Mouse (Mus musculus) CH12.LX (cell line): ENCODE measurements around the gene Ears2. TPM values are rescaled to one million over a fixed set of nuclear protein-coding genes. Genes with fewer than 3 reads are reported as not detected.
A peak's percentile ranks its signal among the peaks of the same experiment; 100 is the strongest.

Source experiments
- DNase-seq: peaks from one replicate; pipeline ENCODE4 v3.0.0-alpha.2; 2013; ENCODE audit errors: extremely low read depth
- H3K27ac ChIP-seq: 2 replicates; pipeline ENCODE4 v1.5.1; 2012; ENCODE audit warnings: low read depth, mild to moderate bottlenecking, control low read depth, moderate library complexity; ENCODE audit not compliant: insufficient read depth
- H3K27me3 ChIP-seq: replicated peaks from 2 replicates; pipeline ENCODE3; 2012; ENCODE audit warnings: inconsistent platforms
- H3K36me3 ChIP-seq, 2 experiments: replicated peaks in 1 of 2; 2 replicates each; pipeline versions ENCODE3 to v1.6.1; 2012; ENCODE audit warnings: inconsistent platforms in 1 of 2, low read length in 1 of 2, mild to moderate bottlenecking in 1 of 2, mixed read lengths in 1 of 2, moderate library complexity in 1 of 2; ENCODE audit not compliant: control insufficient read depth in 1 of 2, insufficient read depth in 1 of 2
- H3K4me1 ChIP-seq, 2 experiments: 2 replicates each; pipeline ENCODE4 v1.6.1; 2012; ENCODE audit warnings: inconsistent platforms in 1 of 2, moderate library complexity in 1 of 2; ENCODE audit not compliant: insufficient read depth in 2 of 2, control insufficient read depth in 1 of 2
- H3K4me2 ChIP-seq: 2 replicates; pipeline ENCODE4 v1.6.1; 2012; ENCODE audit warnings: low read depth, mild to moderate bottlenecking, control low read depth; ENCODE audit not compliant: poor library complexity, insufficient read depth, severe bottlenecking
- H3K4me3 ChIP-seq, 3 experiments: fragments of 150-350 bp in 1 of 3; sonication (generic) in 1 of 3; replicated peaks in 1 of 3; 2 replicates each; pipeline versions ENCODE3 to v1.5.1; 2011 to 2012; ENCODE audit warnings: low read depth in 2 of 3, low read length in 2 of 3, mild to moderate bottlenecking in 2 of 3, moderate library complexity in 2 of 3, control low read depth in 1 of 3, improper control_type of control experiment in 1 of 3, inconsistent platforms in 1 of 3, mixed read lengths in 1 of 3; ENCODE audit not compliant: poor library complexity in 1 of 3
- H3K79me2 ChIP-seq: replicated peaks from 2 replicates; pipeline ENCODE4 v1.6.1; 2012; ENCODE audit warnings: mild to moderate bottlenecking, moderate library complexity; ENCODE audit not compliant: control insufficient read depth, poor library complexity, insufficient read depth, severe bottlenecking; ENCODE audit errors: extremely low read depth
- H3K9ac ChIP-seq: 2 replicates; pipeline ENCODE4 v1.6.1; 2012; ENCODE audit warnings: low read depth, mild to moderate bottlenecking, control low read depth, moderate library complexity; ENCODE audit not compliant: insufficient read depth
- H3K9me3 ChIP-seq: replicated peaks from 2 replicates; pipeline ENCODE3; 2012; ENCODE audit warnings: low read length, inconsistent platforms, mixed read lengths
- BHLHE40 ChIP-seq: IDR thresholded peaks from 2 replicates; pipeline ENCODE4 v1.6.1; 2011; ENCODE audit warnings: mild to moderate bottlenecking, low read depth, low read length, improper control_type of control experiment
- CHD1 ChIP-seq: IDR thresholded peaks from 2 replicates; pipeline ENCODE4 v1.6.1; 2012; ENCODE audit warnings: low read depth, low read length, improper control_type of control experiment, inconsistent platforms
- CHD2 ChIP-seq: IDR thresholded peaks from 2 replicates; pipeline ENCODE4 v1.6.1; 2011; ENCODE audit warnings: low read length, improper control_type of control experiment
- CTCF ChIP-seq, 2 experiments: IDR thresholded peaks in 1 of 2; conservative IDR thresholded peaks in 1 of 2; 2 replicates each; pipeline ENCODE4 v1.5.1; 2011 to 2012; ENCODE audit warnings: low read depth in 2 of 2, low read length in 2 of 2, improper control_type of control experiment in 1 of 2, inconsistent platforms in 1 of 2, mild to moderate bottlenecking in 1 of 2, moderate library complexity in 1 of 2
- E2F4 ChIP-seq: IDR thresholded peaks from 2 replicates; pipeline ENCODE4 v1.6.1; 2011; ENCODE audit warnings: low read depth, low read length, improper control_type of control experiment; ENCODE audit not compliant: insufficient replicate concordance
- ELF1 ChIP-seq: IDR thresholded peaks from 2 replicates; pipeline ENCODE4 v1.6.1; 2014; ENCODE audit warnings: low read depth, mild to moderate bottlenecking, inconsistent platforms, low read length, improper control_type of control experiment
- EP300 ChIP-seq: IDR thresholded peaks from 2 replicates; pipeline ENCODE4 v1.6.1; 2011; ENCODE audit warnings: low read length, improper control_type of control experiment
- ETS1 ChIP-seq: conservative IDR thresholded peaks from 2 replicates; pipeline ENCODE4 v1.6.1; 2012; ENCODE audit warnings: low read depth, mild to moderate bottlenecking, inconsistent platforms, low read length, improper control_type of control experiment, moderate library complexity
- GABPA ChIP-seq: IDR thresholded peaks from 2 replicates; pipeline ENCODE4 v1.6.1; 2012; ENCODE audit warnings: low read depth, low read length, improper control_type of control experiment, inconsistent platforms; ENCODE audit not compliant: insufficient replicate concordance
- HCFC1 ChIP-seq: IDR thresholded peaks from 2 replicates; pipeline ENCODE4 v1.6.1; 2012; ENCODE audit warnings: low read depth, mild to moderate bottlenecking, inconsistent platforms, low read length, improper control_type of control experiment
- IRF4 ChIP-seq: IDR thresholded peaks from 2 replicates; pipeline ENCODE4 v1.6.1; 2014; ENCODE audit warnings: low read depth, mild to moderate bottlenecking, inconsistent platforms, low read length, improper control_type of control experiment
- JUN ChIP-seq: IDR thresholded peaks from 2 replicates; pipeline ENCODE4 v1.6.1; 2011; ENCODE audit warnings: low read depth, mild to moderate bottlenecking, low read length, improper control_type of control experiment, moderate library complexity; ENCODE audit not compliant: insufficient read depth
- JUND ChIP-seq: conservative IDR thresholded peaks from 2 replicates; pipeline ENCODE4 v1.6.1; 2011; ENCODE audit warnings: low read depth, low read length, improper control_type of control experiment
- KAT2A ChIP-seq: IDR thresholded peaks from 2 replicates; pipeline ENCODE4 v1.6.1; 2012; ENCODE audit warnings: low read length, improper control_type of control experiment, inconsistent platforms; ENCODE audit not compliant: insufficient replicate concordance
- MAFK ChIP-seq: IDR thresholded peaks from 2 replicates; pipeline ENCODE4 v1.6.1; 2011; ENCODE audit warnings: low read length, improper control_type of control experiment; ENCODE audit not compliant: insufficient replicate concordance
- MAX ChIP-seq: IDR thresholded peaks from 2 replicates; pipeline ENCODE4 v1.6.1; 2011; ENCODE audit warnings: low read length, improper control_type of control experiment
- MAZ ChIP-seq: IDR thresholded peaks from 2 replicates; pipeline ENCODE4 v1.6.1; 2012; ENCODE audit warnings: low read depth, mild to moderate bottlenecking, inconsistent platforms, low read length, improper control_type of control experiment, moderate library complexity
- MEF2A ChIP-seq: IDR thresholded peaks from 2 replicates; pipeline ENCODE4 v1.6.1; 2014; ENCODE audit warnings: low read depth, mild to moderate bottlenecking, inconsistent platforms, low read length, improper control_type of control experiment, borderline replicate concordance
- MXI1 ChIP-seq: IDR thresholded peaks from 2 replicates; pipeline ENCODE4 v1.6.1; 2011; ENCODE audit warnings: mild to moderate bottlenecking, low read depth, low read length, improper control_type of control experiment
- MYC ChIP-seq: IDR thresholded peaks from 2 replicates; pipeline ENCODE4 v1.6.1; 2011; ENCODE audit warnings: low read depth, mild to moderate bottlenecking, improper control_type of control experiment, low read length
- NELFE ChIP-seq: IDR thresholded peaks from 2 replicates; pipeline ENCODE4 v1.6.1; 2011; ENCODE audit warnings: low read depth, low read length, improper control_type of control experiment
- NRF1 ChIP-seq: IDR thresholded peaks from 2 replicates; pipeline ENCODE4 v1.6.1; 2014; ENCODE audit warnings: low read depth, mild to moderate bottlenecking, inconsistent platforms, low read length, improper control_type of control experiment, moderate library complexity
- PAX5 ChIP-seq: IDR thresholded peaks from 2 replicates; pipeline ENCODE4 v1.6.1; 2012; ENCODE audit warnings: low read length, inconsistent platforms, mixed read lengths
- POLR2A ChIP-seq: IDR thresholded peaks from 2 replicates; pipeline ENCODE4 v1.6.1; 2011; ENCODE audit warnings: low read depth, mild to moderate bottlenecking, improper control_type of control experiment, low read length
- POLR2AphosphoS2 ChIP-seq: IDR thresholded peaks from 2 replicates; pipeline ENCODE4 v1.6.1; 2011; ENCODE audit warnings: low read depth, low read length, improper control_type of control experiment
- RAD21 ChIP-seq: IDR thresholded peaks from 2 replicates; pipeline ENCODE4 v1.6.1; 2011; ENCODE audit warnings: low read depth, mild to moderate bottlenecking, low read length, improper control_type of control experiment, moderate library complexity
- RCOR1 ChIP-seq: conservative IDR thresholded peaks from 2 replicates; pipeline ENCODE4 v1.6.1; 2012; ENCODE audit warnings: low read depth, mild to moderate bottlenecking, inconsistent platforms, low read length, improper control_type of control experiment
- SIN3A ChIP-seq: IDR thresholded peaks from 2 replicates; pipeline ENCODE4 v1.6.1; 2012; ENCODE audit warnings: low read length, improper control_type of control experiment, inconsistent platforms
- SMC3 ChIP-seq: IDR thresholded peaks from 2 replicates; pipeline ENCODE4 v1.6.1; 2011; ENCODE audit warnings: low read depth, low read length, improper control_type of control experiment
- TBP ChIP-seq: conservative IDR thresholded peaks from 2 replicates; pipeline ENCODE4 v1.6.1; 2011; ENCODE audit warnings: low read depth, low read length, improper control_type of control experiment
- TCF12 ChIP-seq: IDR thresholded peaks from 2 replicates; pipeline ENCODE4 v1.6.1; 2014; ENCODE audit warnings: low read depth, mild to moderate bottlenecking, inconsistent platforms, low read length, improper control_type of control experiment
- UBTF ChIP-seq: IDR thresholded peaks from 2 replicates; pipeline ENCODE4 v1.6.1; 2012; ENCODE audit warnings: low read depth, mild to moderate bottlenecking, inconsistent platforms, low read length, improper control_type of control experiment, moderate library complexity
- USF1 ChIP-seq: IDR thresholded peaks from 2 replicates; pipeline ENCODE4 v1.6.1; 2014; ENCODE audit warnings: low read depth, mild to moderate bottlenecking, inconsistent platforms, low read length, improper control_type of control experiment
- USF2 ChIP-seq: conservative IDR thresholded peaks from 2 replicates; pipeline ENCODE4 v1.6.1; 2011; ENCODE audit warnings: low read depth, low read length, improper control_type of control experiment
- ZC3H11A ChIP-seq: IDR thresholded peaks from 2 replicates; pipeline ENCODE4 v1.6.1; 2012; ENCODE audit warnings: low read depth, mild to moderate bottlenecking, inconsistent platforms, low read length, improper control_type of control experiment
- ZKSCAN1 ChIP-seq: IDR thresholded peaks from 2 replicates; pipeline ENCODE4 v1.6.1; 2012; ENCODE audit warnings: low read depth, inconsistent platforms, low read length, improper control_type of control experiment, borderline replicate concordance
- ZMIZ1 ChIP-seq: IDR thresholded peaks from 2 replicates; pipeline ENCODE4 v1.6.1; 2012; ENCODE audit warnings: low read depth, mild to moderate bottlenecking, inconsistent platforms, low read length, improper control_type of control experiment
- ZNF384 ChIP-seq: IDR thresholded peaks from 2 replicates; pipeline ENCODE4 v1.6.1; 2012; ENCODE audit warnings: low read depth, low read length, improper control_type of control experiment, inconsistent platforms
- dilution Hi-C: fragments of 300-500 bp; cut with MboI; formaldehyde crosslinking; loops from 2 replicates; pipeline ENCODE4 v1.14.3; 2020; ENCODE audit warnings: low sequenced_read_pairs; ENCODE audit not compliant: extremely low pct_unique_long_range_greater_than_20kb, extremely low pct_ligation_motif_present
- in situ Hi-C: fragments of 300-500 bp; cut with MboI; formaldehyde crosslinking; loops from 3 replicates; pipeline ENCODE4 v1.14.3; 2019; ENCODE audit warnings: low sequenced_read_pairs, low pct_ligation_motif_present, low pct_unique_long_range_greater_than_20kb, mixed read lengths
- polyA plus RNA-seq: library from polyadenylated mRNA; unstranded; fragments of >175 nt; gene quantifications from 2 replicates; pipeline ENCODE4 v1.2.1, GENCODE M21; 2012; ENCODE audit warnings: low read depth; ENCODE audit not compliant: insufficient read length
- total RNA-seq, 2 experiments: library from RNA; depleted of rRNA; stranded (reverse); fragments of 300-350 nt in 1 of 2; fragments of >200 nt in 1 of 2; gene quantifications; 2 replicates each; pipeline ENCODE4 v1.2.3; 2012 to 2014

The Ears2 gene
- total and polyA plus RNA-seq, 3 experiments, result 11.7 to 14.3 (median 13.2) TPM

GRCm38 (mm10) chr7:122020667-122021354 is 46.3 kb downstream of the Ears2 start, which contains the start of gene Gga2:
Gga2 (minus strand) TSS chr7:122021222.
- Histone ChIP-seq H3K36me3 (peaks cover 0 to 8% of the 10 kb centered on the region in 2 experiments), H3K4me1 (peaks cover 4 to 57% of the 10 kb centered on the region in 2 experiments), H3K9me3 (no peaks in the 10 kb centered on the region), H3K4me2 (peak within 1 kb of the TSS; percentile 65), H3K79me2 (no peaks in the 10 kb centered on the region), H3K27me3 (no peaks in the 10 kb centered on the region), H3K4me3 (peak within 1 kb of the TSS; percentile 55 to 86 (median 73)), H3K9ac (peak within 1 kb of the TSS; percentile 42), H3K27ac (peak within 1 kb of the TSS; percentile 27; the same call in 1 of the 2 replicates)
- in situ Hi-C loops, result no loop called here
- TF ChIP-seq POLR2A (peak; percentile 86), CTCF (conservative IDR thresholded peaks at IDR 0.05 in 1 of 2, IDR thresholded peaks at IDR 0.05 in 1 of 2; ENCODE audit: low read depth in 2 of 2, low read length in 2 of 2) (no peak), SMC3 (no peak), ZMIZ1 (peak; percentile 60; the same call in 1 of the 2 replicates), USF2 (peak; percentile 84), CHD1 (no peak), JUN (no peak), RAD21 (no peak), BHLHE40 (peak; percentile 97), ZNF384 (peak; percentile 99), EP300 (peak; percentile 20; the same call in 1 of the 2 replicates), MEF2A (no peak), JUND (no peak), E2F4 (no peak), CHD2 (no peak), NELFE (peak; percentile 86), PAX5 (no peak), ELF1 (no peak), RCOR1 (peak; percentile 61; the same call in 1 of the 2 replicates), UBTF (0 out of 2 replicates have a peak, but pooled peaks have one; percentile 44), TBP (no peak), ZKSCAN1 (no peak), MYC (0 out of 2 replicates have a peak, but pooled peaks have one; percentile 20), MAZ (peak; percentile 56; the same call in 1 of the 2 replicates), MAFK (no peak), GABPA (no peak), IRF4 (no peak), NRF1 (no peak), ZC3H11A (no peak), SIN3A (peak; percentile 25; the same call in 1 of the 2 replicates), MXI1 (peak; percentile 80), ETS1 (no peak), POLR2AphosphoS2 (no peak), HCFC1 (no peak; the same call in 1 of the 2 replicates), KAT2A (no peak), TCF12 (peak; percentile 76), USF1 (peak; percentile 92), MAX (peak; percentile 94)
- dilution Hi-C loops, result no loop called here
- DNase-seq, result peak; percentile 85
